Mouse (Mus musculus): Measurements from ENCODE around the gene Foxg1.

Foxg1 gene

GRCm38 (mm10) chr12:49382565-49383520, at the start of gene Foxg1:
Gene Foxg1 (plus strand): TSS chr12:49382660.
- DNase-seq (ENCODE audit: low spot score in 2 of 2), result no peak

GRCm38 (mm10) chr12:49349697-49350096, 32.8 kb upstream of the Foxg1 start:
- DNase-seq (ENCODE audit: low spot score in 2 of 2), result no peak

DNA sequence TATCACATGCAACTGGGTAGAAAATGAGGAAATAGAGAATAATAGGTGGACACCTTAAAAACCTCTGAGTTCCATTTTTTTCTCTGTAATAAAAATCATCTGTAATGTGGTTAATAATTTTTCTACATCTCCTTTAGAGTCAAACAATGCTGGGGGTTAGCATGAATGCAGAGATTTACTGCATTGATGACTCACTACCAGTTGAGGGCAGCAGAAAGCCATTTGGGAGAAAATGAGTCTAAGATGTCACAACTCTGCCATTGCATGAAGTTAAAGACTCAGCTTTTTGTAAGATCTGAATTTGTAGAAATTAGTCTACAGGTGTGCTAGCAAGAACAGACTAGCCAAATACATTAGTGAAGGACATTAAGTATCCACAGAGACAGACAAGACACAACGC, 13.5 kb upstream of the Foxg1 start:
- DNase-seq (ENCODE audit: low spot score in 2 of 2), result no peak

DNA sequence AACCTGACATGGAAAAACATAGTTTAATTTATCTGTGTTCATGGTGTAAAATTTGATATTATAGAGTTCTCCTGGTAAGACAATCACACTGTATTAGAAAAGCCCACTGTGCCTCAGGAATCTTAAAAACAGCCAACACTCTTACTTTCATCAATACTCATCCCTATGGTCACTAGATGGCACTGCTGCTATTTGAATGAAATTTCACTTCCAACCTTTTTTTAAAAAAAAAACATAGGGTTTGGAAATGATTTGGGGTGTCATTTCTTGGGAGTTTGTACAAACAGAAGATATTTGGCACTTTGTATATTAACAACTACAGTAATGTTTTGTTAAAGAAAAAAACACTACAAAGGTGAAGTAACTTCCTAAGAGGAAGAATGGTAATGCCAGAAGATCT, 10.3 kb upstream of the Foxg1 start:
- DNase-seq (ENCODE audit: low spot score in 2 of 2), result no peak

DNA sequence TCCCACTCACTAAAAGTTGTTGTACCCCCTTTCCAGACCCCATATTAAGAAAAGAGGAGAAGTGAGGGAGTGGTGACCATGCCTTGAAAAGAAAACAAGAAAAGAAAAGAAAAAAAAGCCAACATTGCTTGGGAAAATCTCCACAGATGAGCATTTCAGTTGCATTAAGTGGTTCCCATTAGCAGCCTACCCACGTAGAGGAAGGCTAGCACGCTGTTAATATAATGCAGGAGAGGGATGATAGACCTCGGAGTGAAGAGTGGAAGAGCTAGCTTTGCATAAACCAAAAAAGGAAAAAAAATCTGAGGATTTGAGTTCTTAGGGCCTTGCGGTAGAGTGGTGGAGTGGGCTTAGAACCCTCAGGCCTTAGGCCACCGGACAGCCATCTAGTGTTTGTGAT, 9.3 kb upstream of the Foxg1 start:
- DNase-seq (ENCODE audit: low spot score in 2 of 2), result no peak

GRCm38 (mm10) chr12:49373821-49374605, 8.4 kb upstream of the Foxg1 start:
- DNase-seq (ENCODE audit: low spot score in 2 of 2), result no peak

DNA sequence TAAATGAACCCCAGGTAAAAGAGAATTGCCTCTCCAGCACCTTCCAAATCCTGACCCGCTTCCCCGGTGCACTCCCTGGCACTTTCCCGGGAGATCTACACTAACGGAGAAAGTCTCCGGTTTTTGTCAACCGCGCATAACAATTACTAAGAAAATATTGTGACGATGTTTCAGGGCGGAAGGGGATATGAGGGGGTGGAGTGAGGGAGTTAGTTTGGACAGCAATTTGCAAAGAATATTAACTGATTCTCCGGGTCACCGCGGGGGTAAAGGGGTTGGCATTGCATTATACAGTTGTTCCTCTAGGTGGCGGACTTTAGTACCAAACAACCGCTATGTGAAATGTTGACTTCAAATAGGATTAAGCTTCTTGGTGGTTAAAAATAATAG, 7.9 kb upstream of the Foxg1 start:
- DNase-seq (ENCODE audit: low spot score in 2 of 2), result no peak

DNA sequence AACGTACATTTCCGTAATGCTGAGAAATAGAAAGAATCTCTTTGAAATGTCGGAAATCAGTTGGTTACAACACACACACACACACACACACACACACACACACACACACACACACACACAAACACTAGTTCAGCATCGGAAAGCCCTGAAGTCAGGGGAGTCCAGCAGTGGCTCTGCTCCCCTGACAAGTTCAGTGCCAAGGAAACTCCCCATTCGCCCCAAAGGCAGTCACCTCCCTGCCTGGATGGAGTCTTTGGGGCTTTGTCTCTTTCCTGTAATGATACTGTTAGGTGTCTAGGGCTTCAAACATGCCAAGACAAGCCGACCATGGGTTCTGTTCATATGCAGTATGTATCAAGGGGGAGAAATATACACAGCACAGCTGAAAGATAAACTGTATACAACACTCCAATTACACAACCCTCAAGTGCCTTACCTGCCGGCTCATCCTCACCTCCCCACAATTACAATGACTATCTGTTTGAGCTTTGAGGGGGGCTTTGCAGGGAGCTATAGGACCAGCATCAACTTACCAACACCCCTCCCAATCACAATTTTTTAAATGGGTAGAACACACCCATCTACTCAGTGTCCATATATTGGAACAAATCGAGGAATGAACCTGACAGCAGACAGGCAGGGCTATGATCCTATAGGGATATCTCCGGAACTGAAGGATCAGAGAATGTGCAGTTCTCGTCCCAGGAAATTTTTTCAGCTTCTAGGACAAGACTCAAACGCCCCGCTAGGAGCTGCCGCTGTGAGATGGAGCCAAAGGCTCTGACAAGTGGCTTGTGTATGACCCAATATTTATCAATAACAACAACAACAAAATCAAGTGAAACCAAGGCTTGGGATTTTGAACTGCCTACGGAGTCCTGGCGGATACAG, 6.8 kb upstream of the Foxg1 start:
- no peak for DNase-seq (ENCODE audit: low spot score in 2 of 2)

DNA sequence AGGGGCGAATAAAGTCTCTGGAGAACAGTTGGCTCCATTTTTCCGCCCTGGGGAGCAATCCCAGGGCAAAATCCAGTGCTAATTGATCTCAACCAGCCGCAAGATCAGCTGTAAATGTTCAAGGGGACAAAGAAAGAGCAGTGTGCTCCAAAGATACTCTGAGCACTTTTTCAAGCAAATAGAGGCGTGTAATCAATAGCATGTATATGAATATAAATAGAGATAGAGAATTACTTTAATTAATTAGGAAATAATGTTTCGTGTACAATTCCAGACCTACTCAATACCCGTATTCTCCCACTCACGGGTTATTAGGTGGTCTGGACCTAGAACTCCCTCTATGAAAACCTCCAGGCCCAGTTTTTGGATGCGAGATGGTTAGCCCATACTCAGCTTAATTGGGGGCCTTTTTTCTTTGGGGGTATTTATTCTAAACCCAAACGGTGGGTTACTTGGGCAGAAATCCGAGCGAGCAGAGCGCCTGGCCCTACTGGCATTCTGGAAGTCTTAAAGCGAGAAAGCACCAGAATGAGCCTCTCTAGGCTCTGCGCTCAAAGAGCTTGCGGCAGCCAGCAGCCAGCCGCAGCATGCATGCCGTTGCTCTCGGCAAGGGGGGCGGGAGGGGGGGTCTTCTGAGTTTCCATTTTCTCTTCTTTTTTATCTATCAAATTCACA, 6.0 kb upstream of the Foxg1 start:
- no peak for DNase-seq (ENCODE audit: low spot score in 2 of 2)

DNA sequence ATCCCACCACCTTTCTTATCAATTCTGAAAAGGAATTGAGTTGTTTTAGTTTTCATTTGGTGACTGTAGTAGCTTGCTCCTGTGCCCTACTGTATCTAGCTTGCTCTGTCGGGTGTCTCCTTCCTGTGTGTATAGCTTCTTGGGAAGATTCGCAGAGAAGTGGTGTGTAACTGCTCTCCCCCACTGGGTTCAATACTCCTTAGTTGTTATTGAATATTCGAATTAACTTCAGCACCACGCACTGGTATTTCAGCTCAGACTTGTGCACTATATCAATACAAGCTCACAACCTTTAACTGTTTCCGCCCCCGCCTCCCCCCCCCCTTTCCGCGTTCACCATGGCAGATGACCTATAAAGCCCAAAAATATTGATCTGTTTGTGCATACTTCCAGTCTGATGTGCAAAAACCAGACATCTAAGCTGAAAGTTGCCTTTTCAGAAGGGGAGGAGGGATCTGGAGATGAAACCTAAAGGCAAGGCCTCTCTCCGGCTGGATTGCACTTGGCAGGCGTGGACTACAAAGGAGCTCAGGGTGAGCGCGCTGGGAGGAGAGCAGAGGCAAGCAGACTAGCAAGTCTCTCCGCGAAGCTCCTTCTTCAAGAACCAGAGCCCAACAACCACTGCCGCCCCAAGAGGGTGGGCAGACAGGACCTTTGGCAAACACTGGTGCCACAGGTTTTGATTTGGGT, 5.0 kb upstream of the Foxg1 start:
- no peak for DNase-seq (ENCODE audit: low spot score in 2 of 2)

- no peak for DNase-seq (ENCODE audit: low spot score in 2 of 2)
Observed at GRCm38 (mm10) chr12:49378920-49379319, 3.5 kb upstream of the Foxg1 start.

DNA sequence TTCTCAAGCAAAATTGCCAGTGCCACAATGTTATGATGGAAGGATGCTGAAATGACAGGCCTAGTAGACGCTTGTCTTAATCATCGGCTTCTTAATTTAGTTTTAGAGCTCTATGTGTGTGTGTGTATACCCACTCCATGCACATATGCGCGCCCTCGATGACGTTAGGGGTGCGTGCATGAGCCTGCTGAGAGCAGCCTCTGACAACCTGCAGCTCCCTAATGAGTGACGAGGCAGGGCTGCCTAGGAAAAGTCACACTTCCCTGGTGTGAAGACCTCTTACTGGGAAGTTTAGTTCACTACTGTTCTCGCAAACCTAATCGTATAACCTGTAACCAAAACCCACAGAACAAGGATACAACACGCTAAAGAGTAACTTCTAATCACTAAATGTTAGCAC, 3.0 kb upstream of the Foxg1 start:
- DNase-seq (ENCODE audit: low spot score in 2 of 2), result no peak

- no peak for DNase-seq (ENCODE audit: low spot score in 2 of 2)
Observed at GRCm38 (mm10) chr12:49380442-49380841, 2.0 kb upstream of the Foxg1 start.

DNA sequence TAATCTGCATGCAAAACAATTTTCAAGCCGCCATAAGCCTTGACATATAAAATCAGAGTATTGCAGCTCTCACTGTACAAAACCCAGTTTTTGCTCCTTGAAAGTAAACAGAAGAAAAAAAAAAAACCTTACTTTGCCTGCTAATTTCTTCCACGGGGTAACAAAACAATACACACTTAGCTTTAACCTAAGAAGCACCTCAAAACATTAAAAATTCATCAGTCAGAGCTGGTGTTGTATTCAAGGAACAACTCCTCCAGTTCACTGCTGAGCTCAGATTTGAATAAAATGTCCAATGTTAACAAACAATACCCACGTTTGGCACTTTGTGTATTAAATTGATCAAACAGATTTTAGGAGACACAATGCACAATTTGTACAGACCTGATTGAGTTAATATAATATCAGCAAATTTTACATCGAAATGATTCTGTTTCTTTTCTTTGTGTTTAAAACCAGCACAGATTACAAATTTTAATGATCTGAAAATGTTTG, 1.4 kb upstream of the Foxg1 start:
- DNase-seq (ENCODE audit: low spot score in 2 of 2), result no peak

GRCm38 (mm10) chr12:49381721-49382365, 617 bp upstream of the Foxg1 start:
- no peak for DNase-seq (ENCODE audit: low spot score in 2 of 2)

GRCm38 (mm10) chr12:49383521-49384133, 1.2 kb downstream of the Foxg1 start:
- no peak for DNase-seq (ENCODE audit: low spot score in 2 of 2)

GRCm38 (mm10) chr12:49384295-49384875, 1.9 kb downstream of the Foxg1 start:
- DNase-seq (ENCODE audit: low spot score in 2 of 2), result no peak

DNA sequence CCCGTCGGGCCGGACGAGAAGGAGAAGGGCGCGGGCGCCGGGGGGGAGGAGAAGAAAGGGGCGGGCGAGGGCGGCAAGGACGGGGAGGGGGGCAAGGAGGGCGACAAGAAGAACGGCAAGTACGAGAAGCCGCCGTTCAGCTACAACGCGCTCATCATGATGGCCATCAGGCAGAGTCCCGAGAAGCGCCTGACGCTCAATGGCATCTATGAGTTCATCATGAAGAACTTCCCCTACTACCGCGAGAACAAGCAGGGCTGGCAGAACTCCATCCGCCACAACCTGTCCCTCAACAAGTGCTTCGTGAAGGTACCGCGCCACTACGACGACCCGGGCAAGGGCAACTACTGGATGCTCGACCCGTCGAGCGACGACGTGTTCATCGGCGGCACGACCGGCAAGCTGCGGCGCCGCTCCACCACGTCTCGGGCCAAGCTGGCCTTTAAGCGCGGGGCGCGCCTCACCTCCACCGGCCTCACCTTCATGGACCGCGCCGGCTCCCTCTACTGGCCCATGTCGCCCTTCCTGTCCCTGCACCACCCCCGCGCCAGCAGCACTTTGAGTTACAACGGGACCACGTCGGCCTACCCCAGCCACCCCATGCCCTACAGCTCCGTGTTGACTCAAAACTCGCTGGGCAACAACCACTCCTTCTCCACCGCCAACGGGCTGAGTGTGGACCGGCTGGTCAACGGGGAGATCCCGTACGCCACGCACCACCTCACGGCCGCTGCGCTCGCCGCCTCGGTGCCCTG, 2.6 kb downstream of the Foxg1 start, which contains the start of gene Gm43517:
TSS of gene Gm43517 (plus strand) at position 299 of the 755 bp plus-strand sequence.
- no peak for DNase-seq (ENCODE audit: low spot score in 2 of 2)
